Mouse (Mus musculus): ENCODE measurements around the gene Myo15b.

DNA sequence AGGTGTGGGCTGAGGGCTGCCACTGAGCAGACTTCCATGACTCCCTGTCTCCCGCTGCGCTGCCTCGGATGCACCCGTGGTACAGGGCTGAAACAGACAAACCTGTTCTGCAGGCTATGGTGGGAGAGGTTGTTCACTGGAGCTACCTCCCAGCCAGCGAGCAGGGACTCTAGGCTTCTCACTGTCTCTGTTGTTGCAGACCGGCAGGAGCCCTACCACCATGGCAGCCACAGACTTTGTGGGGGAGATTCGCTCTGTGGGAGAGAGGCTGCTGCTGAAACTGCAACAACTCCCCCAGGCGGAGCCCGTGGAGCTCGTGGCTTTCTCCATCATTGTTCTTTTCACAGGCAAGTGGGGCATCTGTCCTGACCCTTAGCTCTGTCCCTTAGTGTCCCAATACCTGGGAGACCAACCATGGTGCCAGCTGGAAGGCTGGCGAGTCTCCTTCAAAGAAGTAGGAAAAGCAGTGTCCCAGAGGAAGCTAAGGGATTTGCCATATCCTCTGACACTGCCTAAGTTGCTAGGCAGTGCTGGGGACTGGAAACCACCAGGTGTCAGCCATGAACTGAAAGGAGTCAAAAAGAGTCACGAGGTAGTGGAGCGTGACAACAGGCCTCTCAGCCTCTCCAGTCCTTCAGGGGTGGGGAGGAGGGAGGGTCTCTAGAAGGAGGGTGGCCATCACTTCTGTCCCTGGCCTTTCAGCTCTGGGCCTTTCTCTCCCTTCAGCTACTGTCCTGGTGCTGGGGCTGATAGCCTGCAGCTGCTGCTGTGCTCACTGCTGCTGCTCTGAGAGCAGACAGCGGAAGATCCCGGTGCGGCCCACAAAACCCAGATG lies 47.0 kb downstream of the Myo15b start:
- TF ChIP-seq CTCF (IDR thresholded peaks at IDR 0.05; ENCODE audit: borderline replicate concordance, insufficient read depth, low read depth, low read length) = no peak
- no peak for TF ChIP-seq POLR2A (IDR thresholded peaks at IDR 0.05; ENCODE audit: borderline replicate concordance, insufficient read depth, low read length)
